Mouse (Mus musculus): ENCODE results near the gene Erbin. TPM values are rescaled to one million over a fixed set of nuclear protein-coding genes. Genes with fewer than 3 reads are reported as not detected.

Erbin gene
- 10 to 100 TPM; 37.5 to 39.2 TPM for total RNA-seq (2021)
- long read RNA-seq, experiment 1, full-length matches to known transcripts = 26 of 32 reads
- long read RNA-seq, experiment 1, partial matches to known transcripts = 3 of 32 reads
- long read RNA-seq, experiment 1, other reads (novel, unspliced or antisense) = 3 of 32 reads
- long read RNA-seq, experiment 2, full-length matches to known transcripts = 29 of 42 reads
- long read RNA-seq, experiment 2, partial matches to known transcripts = 5 of 42 reads
- long read RNA-seq, experiment 2, other reads (novel, unspliced or antisense) = 8 of 42 reads

DNA sequence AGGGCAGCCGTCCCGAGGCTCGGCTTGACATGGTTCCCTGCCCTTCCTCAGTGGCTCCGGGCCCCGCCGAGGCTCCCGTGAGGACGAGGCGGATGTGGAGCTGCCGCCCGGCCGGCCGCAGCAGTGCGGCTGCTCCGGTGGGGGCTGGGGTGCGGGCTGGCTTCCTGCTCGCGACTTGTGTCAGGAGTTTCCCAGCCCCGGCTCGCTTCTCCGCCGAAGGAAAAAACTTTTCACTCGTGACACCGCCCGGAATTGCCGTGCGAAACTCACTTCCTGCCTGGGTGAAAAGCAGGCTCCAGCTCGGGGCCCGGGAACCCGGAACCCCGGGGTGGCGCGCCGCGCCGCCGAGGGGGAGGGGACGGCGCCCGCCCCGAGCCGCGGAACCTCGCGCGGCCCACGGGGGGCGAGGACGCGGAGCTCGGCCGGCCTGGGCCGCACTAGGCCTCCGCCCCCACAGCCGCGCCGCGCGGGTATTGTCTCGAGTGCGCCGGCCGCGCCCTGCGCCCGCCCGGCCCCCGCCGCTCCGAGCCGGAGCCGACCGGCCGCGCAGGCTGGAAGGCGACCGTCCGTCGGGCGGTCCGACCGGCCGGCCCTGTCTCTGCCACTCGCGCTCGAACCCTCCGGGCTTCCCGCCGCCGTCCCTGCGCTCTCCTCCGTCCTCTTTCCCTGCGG, at the start of gene Erbin:
TSS of gene Erbin (minus strand) at position 254 of the 672 bp plus-strand sequence.
- intact Hi-C loops (cut with DNase I) = loop anchor here (2.0 to 10.0 kb wide), 2 partner anchors 114 to 188 kb away; partner anchors contain the start of genes Nln and Sgtb
- peak within 1 kb of the TSS; percentile 88 for H3K27ac ChIP-seq

DNA sequence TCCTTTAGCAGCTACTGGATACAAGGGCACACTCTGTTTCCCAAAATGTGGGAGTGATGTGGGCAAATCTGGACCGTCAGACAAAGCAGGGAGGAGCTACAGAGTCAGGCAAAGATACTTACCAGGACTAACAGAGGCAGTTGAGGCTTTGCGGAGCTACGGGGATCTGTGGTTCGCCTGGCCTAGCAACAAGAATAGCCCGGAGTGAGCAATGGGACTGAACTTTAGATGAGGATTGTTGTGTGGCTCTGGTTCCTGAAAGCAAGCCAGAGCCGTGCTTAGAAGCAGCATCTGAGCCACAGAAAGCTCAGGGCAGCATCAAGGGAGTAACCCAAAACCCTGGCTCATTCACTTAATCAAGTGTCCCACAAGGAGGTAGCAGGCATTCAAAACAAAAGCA, 49.6 kb upstream of the Erbin start:
- Histone ChIP-seq H3K4me3 (no peak overlapping the region), H3K27ac (no peak overlapping the region)
- DNase-seq (ENCODE audit: extremely low spot score in 1 of 2, low spot score in 2 of 2) = no peak
- intact Hi-C loops (cut with DNase I) = loop anchor here (10.0 kb wide), 1 partner anchor 275 kb away; no protein-coding TSS in a partner anchor
- no peak for TF ChIP-seq CTCF (IDR thresholded peaks at IDR 0.05)

More for the DNA sequence above, at the start of gene Erbin:
- peak within 1 kb of the TSS; percentile 58 for H3K4me3 ChIP-seq
- DNase-seq (ENCODE audit: extremely low spot score in 1 of 2, low spot score in 2 of 2) = peak; percentile 47 to 70
- TF ChIP-seq CTCF (IDR thresholded peaks at IDR 0.05) = no peak

DNA sequence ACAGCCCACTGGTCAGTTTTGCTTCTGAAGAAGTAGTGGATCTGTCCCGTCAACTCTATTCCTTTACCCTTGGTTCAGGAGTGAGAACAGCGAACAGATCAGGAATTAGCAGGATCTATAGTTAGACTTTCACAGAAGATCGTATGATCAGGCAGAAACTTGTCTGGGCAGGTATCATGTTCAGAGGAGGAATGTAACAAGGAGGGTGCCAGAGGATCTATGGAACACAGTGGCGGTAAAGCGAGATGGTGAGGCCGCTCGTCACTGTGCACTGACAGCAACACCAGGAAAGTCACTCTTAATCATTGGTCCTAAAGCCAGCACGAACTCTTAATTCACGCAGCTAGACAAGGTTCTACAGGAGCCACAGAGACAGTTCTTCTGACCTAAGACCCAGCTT, 47.7 kb upstream of the Erbin start:
- no peak overlapping the region for H3K27ac ChIP-seq
- TF ChIP-seq CTCF (IDR thresholded peaks at IDR 0.05) = no peak
- no peak overlapping the region for H3K4me3 ChIP-seq
- no peak for DNase-seq (ENCODE audit: extremely low spot score in 1 of 2, low spot score in 2 of 2)
- intact Hi-C loops (cut with DNase I) = loop anchor here (10.0 kb wide), 1 partner anchor 273 kb away; no protein-coding TSS in a partner anchor

DNA sequence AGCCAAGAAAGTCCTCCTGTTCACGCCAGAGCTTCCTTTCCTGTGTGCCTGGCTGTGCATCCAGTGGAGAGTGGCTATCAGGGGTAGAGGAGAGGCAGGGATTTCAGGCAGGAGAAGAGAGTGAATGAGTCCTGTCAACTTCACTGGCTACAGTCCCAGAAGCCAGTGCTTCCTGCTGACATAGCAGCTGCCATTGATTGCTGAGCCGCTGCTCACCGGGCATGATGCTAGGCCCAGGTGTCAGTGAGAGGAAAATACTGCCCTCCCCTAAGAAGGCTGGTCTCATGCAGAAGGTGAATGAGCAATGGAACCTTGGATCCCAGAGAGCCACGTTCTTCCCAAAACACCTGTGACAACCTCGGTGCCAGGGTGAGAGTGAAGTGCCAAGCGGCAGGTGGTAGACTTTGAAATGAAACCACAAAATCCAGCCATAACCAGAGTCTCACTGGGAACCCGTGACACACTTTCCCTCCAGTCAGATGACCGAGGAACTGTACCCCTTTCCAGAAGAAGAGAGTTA, 46.4 kb upstream of the Erbin start:
- intact Hi-C loops (cut with DNase I) = loop anchor here (10.0 kb wide), 1 partner anchor 272 kb away; no protein-coding TSS in a partner anchor
- Histone ChIP-seq H3K27ac (no peak overlapping the region), H3K4me3 (no peak overlapping the region)
- no peak for TF ChIP-seq CTCF (IDR thresholded peaks at IDR 0.05)
- DNase-seq (ENCODE audit: extremely low spot score in 1 of 2, low spot score in 2 of 2) = no peak

DNA sequence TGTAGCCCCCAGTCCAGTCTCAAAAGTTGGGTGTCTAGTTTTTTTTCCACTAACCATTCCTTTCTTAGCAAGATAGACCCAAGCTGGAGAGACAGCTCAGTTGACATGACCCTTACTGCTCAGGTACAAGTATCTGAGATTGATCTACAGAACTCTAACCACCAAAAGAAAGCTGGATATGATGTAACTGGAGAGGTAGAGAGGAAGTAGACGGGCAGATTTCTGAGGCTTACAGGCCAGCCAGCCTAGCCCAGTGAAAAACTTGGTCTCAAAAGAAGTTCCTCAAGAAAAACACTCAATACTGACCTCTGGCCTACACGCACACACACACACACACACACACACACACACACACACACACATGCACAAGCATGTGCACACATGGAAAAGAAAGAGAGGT, 44.9 kb upstream of the Erbin start:
- H3K27ac ChIP-seq = no peak overlapping the region
- no peak for DNase-seq (ENCODE audit: extremely low spot score in 1 of 2, low spot score in 2 of 2)
- no peak overlapping the region for H3K4me3 ChIP-seq
- intact Hi-C loops (cut with DNase I) = loop anchor here (10.0 kb wide), 1 partner anchor 270 kb away; no protein-coding TSS in a partner anchor
- TF ChIP-seq CTCF (IDR thresholded peaks at IDR 0.05) = no peak

DNA sequence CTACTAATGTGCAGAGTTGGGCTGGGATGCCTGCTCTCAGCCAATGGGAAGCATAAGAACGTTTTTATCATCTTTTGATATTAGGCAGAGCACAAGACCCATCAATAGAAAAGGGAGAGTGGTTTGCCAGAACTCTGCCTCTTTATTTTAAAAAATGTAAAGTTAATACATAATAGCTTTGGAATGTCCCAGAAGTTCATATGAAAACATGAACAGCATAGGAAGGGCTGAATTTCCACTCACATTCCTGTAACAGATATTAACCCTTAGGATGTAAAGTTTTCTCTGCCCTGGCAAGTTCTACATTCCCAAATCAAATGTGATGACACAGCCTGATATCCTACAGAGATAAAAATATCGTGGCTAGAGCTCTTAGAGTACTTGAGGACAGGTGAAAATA, 42.8 kb upstream of the Erbin start:
- Histone ChIP-seq H3K27ac (no peak overlapping the region), H3K4me3 (no peak overlapping the region)
- intact Hi-C loops (cut with DNase I) = loop anchor here (10.0 kb wide), 1 partner anchor 268 kb away; no protein-coding TSS in a partner anchor
- TF ChIP-seq CTCF (IDR thresholded peaks at IDR 0.05) = no peak
- no peak for DNase-seq (ENCODE audit: extremely low spot score in 1 of 2, low spot score in 2 of 2)

DNA sequence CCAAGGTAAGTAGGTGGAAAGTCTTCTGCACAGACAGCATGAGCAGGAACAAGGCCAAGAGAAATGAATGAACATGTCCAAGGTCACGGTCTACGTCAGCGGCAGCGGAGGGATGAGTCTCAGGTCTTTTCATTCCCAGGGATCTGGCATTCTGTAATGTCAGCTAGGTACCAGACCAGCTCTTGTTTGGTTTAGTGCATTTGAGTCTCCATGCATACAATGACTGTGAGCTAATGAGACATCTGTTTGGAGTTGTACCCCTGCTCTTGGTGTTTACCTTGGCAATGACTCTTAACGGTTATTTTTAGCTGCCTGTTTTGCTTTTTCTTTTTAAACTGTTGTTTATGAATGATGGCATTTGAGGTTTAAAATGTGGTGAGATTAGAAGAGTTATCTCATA, 39.5 kb upstream of the Erbin start:
- TF ChIP-seq CTCF (IDR thresholded peaks at IDR 0.05) = no peak
- intact Hi-C loops (cut with DNase I) = loop anchor here (10.0 kb wide), 1 partner anchor 265 kb away; no protein-coding TSS in a partner anchor

DNA sequence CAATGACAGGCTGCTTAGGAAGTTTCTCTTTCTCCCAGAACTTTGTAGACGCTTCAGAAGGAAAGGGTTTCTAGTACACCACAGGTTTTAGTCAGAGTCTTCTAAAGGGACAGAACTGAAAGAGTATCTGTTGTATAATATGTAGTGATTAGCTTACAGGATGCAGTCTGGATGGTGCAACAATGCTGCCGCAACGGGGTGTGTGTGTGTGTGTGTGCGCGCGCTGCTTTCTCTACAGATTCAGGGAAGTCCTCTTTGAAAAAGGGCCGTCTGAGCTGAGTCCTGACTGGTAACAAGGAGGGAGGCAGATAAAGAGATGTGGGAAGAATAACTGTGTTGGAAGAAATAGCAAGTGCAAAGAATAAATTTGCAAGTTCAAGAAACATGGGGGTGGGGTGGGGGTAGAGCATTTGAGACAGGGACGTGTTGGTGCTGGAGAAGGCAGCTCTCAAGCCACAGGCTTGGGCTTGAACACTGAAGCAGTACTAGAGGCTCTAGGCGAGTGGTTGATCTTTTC, 38.4 kb upstream of the Erbin start:
- H3K4me3 ChIP-seq = no peak overlapping the region
- TF ChIP-seq CTCF (IDR thresholded peaks at IDR 0.05) = no peak
- intact Hi-C loops (cut with DNase I) = no loop called here
- no peak for DNase-seq (ENCODE audit: extremely low spot score in 1 of 2, low spot score in 2 of 2)
- H3K27ac ChIP-seq = no peak overlapping the region

More for the DNA sequence above, 39.5 kb upstream of the Erbin start:
- no peak overlapping the region for H3K4me3 ChIP-seq
- DNase-seq (ENCODE audit: extremely low spot score in 1 of 2, low spot score in 2 of 2) = no peak
- H3K27ac ChIP-seq = no peak overlapping the region

DNA sequence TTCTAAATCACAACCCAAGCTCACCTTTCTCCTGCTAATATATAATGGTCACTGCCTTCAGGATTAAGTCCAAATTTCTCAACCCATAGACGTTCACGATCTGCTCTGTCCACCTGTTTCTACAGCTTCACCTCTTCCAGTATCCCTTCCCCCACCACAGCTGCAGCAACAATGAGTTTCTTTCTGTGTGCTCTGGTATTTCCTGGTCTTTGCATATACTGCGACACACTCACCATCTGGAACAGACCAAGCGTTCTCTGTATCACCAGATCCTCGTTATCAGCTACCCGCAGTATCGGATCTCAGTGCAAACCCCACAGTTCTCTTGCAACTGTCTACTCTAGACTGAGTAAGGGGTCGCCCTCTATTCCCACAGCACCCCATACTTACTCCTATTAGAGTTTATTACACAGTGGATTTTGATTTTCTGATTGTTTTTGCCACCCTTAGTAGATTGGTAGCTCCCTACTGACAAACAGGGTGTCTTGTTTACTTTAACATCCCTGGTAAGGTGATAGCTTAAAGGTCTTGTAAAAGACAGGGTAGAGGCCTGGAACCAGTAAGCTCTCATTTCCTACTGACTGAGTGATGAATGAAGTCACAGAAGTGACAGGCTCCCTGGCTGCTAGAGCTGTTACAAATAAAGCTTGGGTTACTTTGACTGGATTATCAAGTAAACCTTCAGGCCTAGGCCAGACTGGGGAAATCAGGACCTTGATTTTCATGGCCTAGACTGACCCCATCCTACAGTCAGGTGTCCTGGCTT, 37.0 kb upstream of the Erbin start:
- no peak overlapping the region for H3K27ac ChIP-seq
- TF ChIP-seq CTCF (IDR thresholded peaks at IDR 0.05) = no peak
- intact Hi-C loops (cut with DNase I) = no loop called here

DNA sequence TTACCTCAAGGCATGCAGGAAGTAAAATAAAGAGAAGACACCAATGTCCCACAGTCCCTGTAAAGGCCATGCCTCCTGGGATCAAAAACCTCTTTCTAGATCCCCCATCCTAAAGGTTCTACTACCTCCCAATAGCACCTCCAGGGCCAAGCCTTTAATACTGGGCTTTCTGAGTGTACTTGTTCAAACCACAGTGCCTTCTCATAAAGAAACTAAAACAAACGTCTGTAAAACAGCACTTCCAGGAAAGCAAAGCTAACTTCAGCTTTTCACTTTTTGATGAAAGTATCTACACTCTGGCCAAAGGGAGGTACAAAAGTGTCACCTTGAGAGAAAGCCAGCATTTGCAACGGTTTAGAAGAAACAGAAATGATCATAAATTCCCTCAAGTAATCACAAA, 35.3 kb upstream of the Erbin start:
- intact Hi-C loops (cut with DNase I) = no loop called here
- H3K27ac ChIP-seq = no peak overlapping the region
- no peak for TF ChIP-seq CTCF (IDR thresholded peaks at IDR 0.05)

More for the DNA sequence above, 37.0 kb upstream of the Erbin start:
- no peak for DNase-seq (ENCODE audit: extremely low spot score in 1 of 2, low spot score in 2 of 2)
- H3K4me3 ChIP-seq = no peak overlapping the region

DNA sequence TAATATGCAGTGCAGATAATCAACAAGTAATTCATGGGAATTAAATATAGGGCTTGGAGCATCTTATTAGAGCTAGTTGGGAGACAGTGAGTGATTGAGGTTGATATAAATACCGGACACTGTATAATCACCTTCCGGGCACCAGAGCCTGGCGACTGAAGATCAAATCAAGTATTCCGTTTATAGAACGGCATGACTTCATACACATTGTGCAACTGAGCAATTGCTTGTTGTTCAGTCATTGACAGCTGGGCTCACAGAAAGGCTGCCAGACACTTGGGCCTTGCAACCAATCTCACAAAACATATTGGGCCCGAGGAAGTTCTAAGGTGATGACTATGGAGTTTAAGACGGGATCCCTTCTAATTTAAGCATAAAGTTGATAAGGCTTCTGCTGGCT, 31.1 kb upstream of the Erbin start:
- Histone ChIP-seq H3K4me3 (no peak overlapping the region), H3K27ac (no peak overlapping the region)
- no peak for TF ChIP-seq CTCF (IDR thresholded peaks at IDR 0.05)
- intact Hi-C loops (cut with DNase I) = no loop called here
- no peak for DNase-seq (ENCODE audit: extremely low spot score in 1 of 2, low spot score in 2 of 2)

More for the DNA sequence above, 35.3 kb upstream of the Erbin start:
- H3K4me3 ChIP-seq = no peak overlapping the region
- no peak for DNase-seq (ENCODE audit: extremely low spot score in 1 of 2, low spot score in 2 of 2)
